Mouse (Mus musculus): ENCODE data around the gene Iscu. TPM values are rescaled to one million over a fixed set of nuclear protein-coding genes. Genes with fewer than 3 reads are reported as not detected.
A peak's percentile ranks its signal among the peaks of the same experiment; 100 is the strongest.
"Not testable (repeated sequence)": the region's sequence is repeated elsewhere in the genome, so short reads cannot be mapped to it uniquely, and the experiment has no call there.

Gene Iscu
- polyA plus RNA-seq, 1 experiment: 136 TPM

DNA sequence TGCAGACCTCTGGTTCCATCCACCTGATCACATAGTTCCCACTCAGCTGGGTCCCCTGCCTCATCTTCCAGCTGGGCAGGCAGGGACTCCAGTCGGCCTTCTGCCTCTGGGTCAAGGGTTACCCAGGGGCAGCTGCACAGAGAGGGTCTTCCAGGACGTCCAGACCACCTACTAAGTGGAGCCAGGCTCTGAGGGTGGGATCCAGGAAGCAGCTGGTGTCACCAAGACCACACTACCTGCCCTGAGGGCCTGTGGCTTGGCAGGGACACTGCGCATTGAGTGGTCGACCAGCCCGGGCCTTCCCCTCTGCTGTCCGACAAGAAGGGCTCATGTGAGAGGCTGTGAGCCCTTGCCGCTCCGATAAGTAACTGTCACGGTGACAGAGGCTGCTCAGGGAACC is 35.2 kb downstream of the Iscu start:
- H3K36me3 ChIP-seq (ENCODE audit: control insufficient read depth, insufficient read depth, low read length): no peaks in the 10 kb centered on the region
- no peak overlapping the region for H3K4me3 ChIP-seq (ENCODE audit: control insufficient read depth, low read depth, low read length)
- H3K4me1 ChIP-seq (ENCODE audit: control insufficient read depth, insufficient read depth, low read length): no peaks in the 10 kb centered on the region
- TF ChIP-seq POLR2A (IDR thresholded peaks at IDR 0.05; ENCODE audit: control insufficient read depth, low read depth, low read length) (no peak), CTCF (IDR thresholded peaks at IDR 0.05; ENCODE audit: control insufficient read depth, insufficient read depth, insufficient replicate concordance, low read depth, low read length) (no peak)
- no peak overlapping the region for H3K27ac ChIP-seq (ENCODE audit: control insufficient read depth, insufficient read depth, low read depth, low read length)
- no peaks in the 10 kb centered on the region for H3K27me3 ChIP-seq (ENCODE audit: control insufficient read depth, insufficient read depth, low read length)

DNA sequence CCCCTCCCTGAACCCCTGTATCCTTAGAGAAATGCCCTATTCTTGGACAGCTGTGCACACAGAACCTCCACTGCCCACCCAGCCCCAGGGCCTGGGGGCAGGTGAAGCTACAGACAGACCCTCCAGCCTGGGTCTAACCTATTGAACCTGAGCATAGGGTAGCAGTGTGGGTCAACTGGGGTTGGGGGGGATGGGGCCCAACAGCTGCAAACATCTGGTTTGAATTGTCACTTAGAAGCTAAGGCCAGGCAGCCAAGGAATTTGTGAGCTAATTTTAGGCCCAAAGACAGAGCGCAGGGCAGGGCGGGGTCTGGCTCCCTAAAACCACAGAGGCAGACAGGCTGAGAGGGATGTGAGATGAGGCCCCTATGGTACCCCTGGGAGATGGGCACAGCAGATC is 35.6 kb downstream of the Iscu start:
- H3K27me3 ChIP-seq (ENCODE audit: control insufficient read depth, insufficient read depth, low read length): no peaks in the 10 kb centered on the region
- H3K4me3 ChIP-seq (ENCODE audit: control insufficient read depth, low read depth, low read length): no peak overlapping the region
- H3K36me3 ChIP-seq (ENCODE audit: control insufficient read depth, insufficient read depth, low read length): no peaks in the 10 kb centered on the region
- H3K27ac ChIP-seq (ENCODE audit: control insufficient read depth, insufficient read depth, low read depth, low read length): no peak overlapping the region
- H3K4me1 ChIP-seq (ENCODE audit: control insufficient read depth, insufficient read depth, low read length): 0 out of 2 replicates have a peak, but pooled peaks cover 4% of the 10 kb centered on the region
- TF ChIP-seq POLR2A (IDR thresholded peaks at IDR 0.05; ENCODE audit: control insufficient read depth, low read depth, low read length): no peak
- no peak for TF ChIP-seq CTCF (IDR thresholded peaks at IDR 0.05; ENCODE audit: control insufficient read depth, insufficient read depth, insufficient replicate concordance, low read depth, low read length)

DNA sequence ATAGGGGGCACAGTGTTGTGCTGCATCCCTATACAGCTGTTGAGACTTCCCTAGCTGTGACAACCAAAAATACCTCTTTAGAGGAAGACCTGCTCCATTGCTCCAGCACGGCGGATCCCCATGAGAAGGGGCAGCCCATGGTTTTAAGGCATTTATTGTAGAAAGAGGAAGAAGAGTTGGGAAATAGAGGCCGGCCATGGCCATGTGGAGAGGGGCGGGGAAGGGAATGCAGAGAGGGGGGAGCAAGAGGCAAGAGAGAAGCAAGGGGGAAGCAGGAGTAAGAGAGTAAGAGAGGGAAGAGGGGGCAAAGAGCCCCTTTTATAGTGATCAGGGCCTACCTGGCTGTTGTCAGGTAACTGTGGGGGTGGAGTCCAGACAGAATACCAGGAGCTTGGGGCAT is 37.6 kb downstream of the Iscu start:
- H3K4me1 ChIP-seq (ENCODE audit: control insufficient read depth, insufficient read depth, low read length): peaks cover 13% of the 10 kb centered on the region
- H3K4me3 ChIP-seq (ENCODE audit: control insufficient read depth, low read depth, low read length): no peak overlapping the region
- H3K36me3 ChIP-seq (ENCODE audit: control insufficient read depth, insufficient read depth, low read length): no peaks in the 10 kb centered on the region
- no peak for TF ChIP-seq POLR2A (IDR thresholded peaks at IDR 0.05; ENCODE audit: control insufficient read depth, low read depth, low read length)
- no peak for TF ChIP-seq CTCF (IDR thresholded peaks at IDR 0.05; ENCODE audit: control insufficient read depth, insufficient read depth, insufficient replicate concordance, low read depth, low read length)
- H3K27ac ChIP-seq (ENCODE audit: control insufficient read depth, insufficient read depth, low read depth, low read length): no peak overlapping the region
- no peaks in the 10 kb centered on the region for H3K27me3 ChIP-seq (ENCODE audit: control insufficient read depth, insufficient read depth, low read length)

DNA sequence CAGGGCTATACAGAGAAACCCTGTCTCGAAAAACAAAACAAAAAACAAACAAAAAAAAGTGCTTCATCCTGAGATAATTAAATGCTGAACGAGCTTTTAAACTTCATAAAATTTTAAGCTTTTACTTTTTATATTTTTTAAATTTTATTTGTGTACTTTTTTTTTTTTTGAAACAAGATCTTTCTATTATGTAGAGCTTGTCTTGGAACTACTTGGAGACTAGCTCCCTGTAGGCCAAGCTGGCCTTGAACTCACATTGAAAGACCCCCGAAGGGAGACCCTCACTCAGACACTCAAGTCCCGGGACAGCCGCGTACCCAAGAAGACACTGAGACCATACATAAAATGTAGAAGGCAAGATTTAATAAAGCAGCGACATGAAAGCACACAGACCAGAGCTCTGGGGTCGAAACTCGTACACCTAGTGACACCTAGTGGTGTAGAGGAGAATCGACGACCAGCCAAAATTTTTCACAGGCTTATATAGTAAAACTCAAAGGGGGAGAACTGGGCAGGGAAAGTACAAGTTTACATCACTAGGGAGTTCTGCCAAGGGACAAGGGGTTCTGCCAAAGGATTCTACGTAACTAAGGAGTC is 39.4 kb downstream of the Iscu start:
- not testable (repeated sequence) for H3K4me3 ChIP-seq (ENCODE audit: control insufficient read depth, low read depth, low read length); H3K27ac ChIP-seq (ENCODE audit: control insufficient read depth, insufficient read depth, low read depth, low read length); H3K36me3 ChIP-seq (ENCODE audit: control insufficient read depth, insufficient read depth, low read length); H3K27me3 ChIP-seq (ENCODE audit: control insufficient read depth, insufficient read depth, low read length)
- peaks cover 15% of the 10 kb centered on the region for H3K4me1 ChIP-seq (ENCODE audit: control insufficient read depth, insufficient read depth, low read length)

DNA sequence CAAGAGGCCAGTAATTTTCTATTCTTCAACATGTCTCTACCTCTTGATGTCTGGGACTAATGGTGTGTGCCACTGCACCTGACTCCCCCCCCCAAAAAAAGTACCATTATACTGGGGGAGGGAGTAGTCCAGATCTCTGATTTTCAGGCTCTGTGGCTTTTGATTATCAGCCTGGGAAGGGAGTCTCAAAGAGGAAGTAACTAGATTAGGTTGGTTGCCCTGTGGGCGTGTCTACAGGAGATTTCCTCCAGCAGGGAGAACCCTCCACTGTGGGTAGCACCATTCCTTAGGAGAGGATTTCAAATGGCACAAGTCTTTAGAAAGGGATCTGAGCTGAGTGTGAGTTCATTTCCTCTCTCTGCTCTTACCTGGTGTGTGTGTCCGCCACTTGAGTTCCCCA is 40.1 kb downstream of the Iscu start:
- Histone ChIP-seq H3K4me1 (ENCODE audit: control insufficient read depth, insufficient read depth, low read length) (peaks cover 15% of the 10 kb centered on the region), H3K27me3 (ENCODE audit: control insufficient read depth, insufficient read depth, low read length) (no peaks in the 10 kb centered on the region), H3K4me3 (ENCODE audit: control insufficient read depth, low read depth, low read length) (peak overlapping the region; percentile 70), H3K27ac (ENCODE audit: control insufficient read depth, insufficient read depth, low read depth, low read length) (no peak overlapping the region), H3K36me3 (ENCODE audit: control insufficient read depth, insufficient read depth, low read length) (no peaks in the 10 kb centered on the region)
- TF ChIP-seq CTCF (IDR thresholded peaks at IDR 0.05; ENCODE audit: control insufficient read depth, insufficient read depth, insufficient replicate concordance, low read depth, low read length) (no peak), POLR2A (IDR thresholded peaks at IDR 0.05; ENCODE audit: control insufficient read depth, low read depth, low read length) (no peak)

DNA sequence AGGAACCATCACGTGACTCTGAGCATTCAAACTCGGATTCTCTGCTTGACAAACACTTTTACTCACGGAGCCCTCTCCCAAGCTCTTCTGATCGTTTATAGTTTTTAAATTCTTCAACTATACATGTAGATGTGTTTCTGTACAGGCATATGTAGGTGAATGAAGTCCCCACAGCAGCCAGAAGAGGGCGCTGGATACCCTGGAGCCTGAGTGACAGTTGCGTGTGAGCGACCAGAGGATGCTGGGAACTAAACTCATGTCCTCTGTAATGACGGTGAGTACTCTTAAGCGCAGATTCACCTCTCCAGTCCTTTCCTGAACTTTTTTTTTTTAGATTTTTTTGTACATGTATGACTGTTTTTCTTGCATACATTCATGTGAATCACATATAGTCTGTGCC is 41.1 kb downstream of the Iscu start:
- TF ChIP-seq CTCF (IDR thresholded peaks at IDR 0.05; ENCODE audit: control insufficient read depth, insufficient read depth, insufficient replicate concordance, low read depth, low read length): peak; percentile 74; the same call in 1 of the 2 replicates
- TF ChIP-seq POLR2A (IDR thresholded peaks at IDR 0.05; ENCODE audit: control insufficient read depth, low read depth, low read length): no peak
- H3K4me1 ChIP-seq (ENCODE audit: control insufficient read depth, insufficient read depth, low read length): peaks cover 21% of the 10 kb centered on the region
- peak overlapping the region; percentile 70 for H3K4me3 ChIP-seq (ENCODE audit: control insufficient read depth, low read depth, low read length)
- no peaks in the 10 kb centered on the region for H3K27me3 ChIP-seq (ENCODE audit: control insufficient read depth, insufficient read depth, low read length)
- no peaks in the 10 kb centered on the region for H3K36me3 ChIP-seq (ENCODE audit: control insufficient read depth, insufficient read depth, low read length)
- no peak overlapping the region for H3K27ac ChIP-seq (ENCODE audit: control insufficient read depth, insufficient read depth, low read depth, low read length)

DNA sequence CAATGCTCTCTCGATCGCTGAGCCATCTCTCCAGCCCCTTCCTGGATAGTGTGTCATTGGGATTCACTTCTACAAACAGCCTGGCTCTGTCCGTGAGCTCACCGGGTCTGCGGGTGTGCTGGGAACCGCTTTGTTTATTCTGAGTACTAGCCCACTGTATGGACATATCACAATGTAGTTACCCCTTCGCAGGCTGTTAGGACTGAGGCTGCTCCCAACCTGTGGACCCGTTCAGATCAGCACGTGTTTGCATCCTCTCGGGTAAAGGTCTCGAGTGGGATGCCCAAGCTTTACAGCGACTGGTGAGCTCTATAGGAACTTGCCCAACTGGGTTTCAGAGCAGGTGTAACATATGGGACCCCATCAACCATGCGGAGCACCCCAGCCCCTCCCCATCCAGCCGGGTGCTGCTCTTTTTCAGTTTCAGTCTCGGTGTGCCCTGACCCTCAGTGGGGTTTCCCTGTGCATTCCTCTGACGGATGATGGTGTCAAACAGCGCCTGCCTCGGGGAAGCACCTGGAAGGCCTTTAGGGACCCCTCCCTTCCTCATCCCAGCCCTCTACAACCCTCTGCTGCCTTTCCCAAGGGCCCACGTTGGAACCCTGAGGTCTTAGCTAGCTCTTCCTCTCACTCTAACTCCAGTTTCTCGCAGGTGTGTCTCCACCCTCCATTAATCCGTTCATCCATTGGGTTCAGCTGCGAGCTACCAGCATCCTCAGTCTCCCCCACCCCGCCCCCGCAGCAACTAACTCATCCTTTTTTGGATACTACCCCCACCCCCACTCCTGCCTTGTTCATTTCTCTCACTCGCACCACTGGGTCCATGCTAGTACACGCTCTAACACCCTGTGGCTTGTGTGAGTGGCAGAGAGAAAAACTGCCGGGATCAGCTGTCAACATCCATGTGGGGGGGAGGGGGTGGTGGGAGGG is 41.8 kb downstream of the Iscu start:
- Histone ChIP-seq H3K27ac (ENCODE audit: control insufficient read depth, insufficient read depth, low read depth, low read length) (no peak overlapping the region), H3K4me3 (ENCODE audit: control insufficient read depth, low read depth, low read length) (peak overlapping the region; percentile 78), H3K27me3 (ENCODE audit: control insufficient read depth, insufficient read depth, low read length) (no peaks in the 10 kb centered on the region), H3K4me1 (ENCODE audit: control insufficient read depth, insufficient read depth, low read length) (peaks cover 26% of the 10 kb centered on the region), H3K36me3 (ENCODE audit: control insufficient read depth, insufficient read depth, low read length) (no peaks in the 10 kb centered on the region)
- TF ChIP-seq CTCF (IDR thresholded peaks at IDR 0.05; ENCODE audit: control insufficient read depth, insufficient read depth, insufficient replicate concordance, low read depth, low read length) (no peak), POLR2A (IDR thresholded peaks at IDR 0.05; ENCODE audit: control insufficient read depth, low read depth, low read length) (no peak)
